Comparison of ENCODE assay signal across 26 mouse cellular contexts in genomic region chr4:114712921-114713527, GRCm38 (mm10).
DNase-seq lines count a peak whose midpoint lies in the region; ATAC-seq lines count a peak whose summit lies in the region.
"Had no signal": no experiment of that assay in that cellular context is flagged by ENCODE, and none has a peak within 500 bp of the region (broad histone marks: within the 10 kb centered on the region; RNA-seq: fewer than 3 reads in every experiment).

No protein-coding gene starts in this region.

- 52% methylated on average over 4 of the region's 4 CpGs for WGBS in hindbrain, embryonic 15.5 days
- 72% methylated on average over 4 of the region's 4 CpGs for WGBS in hindbrain, embryonic 14.5 days
- WGBS in limb, embryonic 13.5 days = 55% methylated on average over 4 of the region's 4 CpGs
- WGBS in limb, embryonic 10.5 days = 61% methylated on average over 4 of the region's 4 CpGs
- WGBS in midbrain, embryonic 13.5 days = 79% methylated on average over 4 of the region's 4 CpGs
- 77% methylated on average over 4 of the region's 4 CpGs for WGBS in midbrain, embryonic 10.5 days

- no peaks in the 10 kb centered on the region for H3K27me3 ChIP-seq in hindbrain, embryonic 15.5 days
- H3K27me3 ChIP-seq in hindbrain, embryonic 14.5 days (ENCODE audit: control insufficient read depth, insufficient read depth, low read length) = no peaks in the 10 kb centered on the region
- H3K27me3 ChIP-seq in limb, embryonic 13.5 days = peaks cover 61% of the 10 kb centered on the region
- peaks cover 96% of the 10 kb centered on the region for H3K27me3 ChIP-seq in limb, embryonic 10.5 days (ENCODE audit: low read depth, poor library complexity, severe bottlenecking)
- no peaks in the 10 kb centered on the region for H3K27me3 ChIP-seq in midbrain, embryonic 13.5 days
- no peaks in the 10 kb centered on the region for H3K27me3 ChIP-seq in midbrain, embryonic 10.5 days (ENCODE audit: low read depth, poor library complexity, severe bottlenecking)
- H3K27me3 ChIP-seq: forebrain, embryonic 15.5 days; heart, embryonic 15.5 days had no signal

- H3K4me1 ChIP-seq in hindbrain, embryonic 15.5 days (replicated peaks) = no peaks in the 10 kb centered on the region
- H3K4me1 ChIP-seq in hindbrain, embryonic 14.5 days (replicated peaks; ENCODE audit: control insufficient read depth, insufficient read depth, low read length) = no peaks in the 10 kb centered on the region; the same call in 1 of the 2 replicates
- peaks cover 15% of the 10 kb centered on the region for H3K4me1 ChIP-seq in limb, embryonic 13.5 days
- H3K4me1 ChIP-seq in limb, embryonic 10.5 days = peaks cover 55% of the 10 kb centered on the region
- no peaks in the 10 kb centered on the region for H3K4me1 ChIP-seq in midbrain, embryonic 13.5 days (replicated peaks)
- no peaks in the 10 kb centered on the region for H3K4me1 ChIP-seq in midbrain, embryonic 10.5 days
- H3K4me1 ChIP-seq: embryonic facial prominence, embryonic 13.5 days; forebrain, embryonic 12.5 days; forebrain, embryonic 15.5 days; heart, embryonic 12.5 days; heart, embryonic 15.5 days had no signal

- no peak overlapping the region for H3K4me3 ChIP-seq in hindbrain, embryonic 15.5 days
- H3K4me3 ChIP-seq in hindbrain, embryonic 14.5 days (replicated peaks; ENCODE audit: low read length) = no peak overlapping the region
- no peak overlapping the region for H3K4me3 ChIP-seq in limb, embryonic 13.5 days
- H3K4me3 ChIP-seq in limb, embryonic 10.5 days = no peak overlapping the region
- no peak overlapping the region for H3K4me3 ChIP-seq in midbrain, embryonic 13.5 days (replicated peaks)
- H3K4me3 ChIP-seq in midbrain, embryonic 10.5 days = no peak overlapping the region
- H3K4me3 ChIP-seq: embryonic facial prominence, embryonic 10.5 days; embryonic facial prominence, embryonic 13.5 days; erythroblast, embryonic 14.5 days; forebrain, embryonic 12.5 days; forebrain, embryonic 15.5 days; heart, embryonic 12.5 days; heart, embryonic 15.5 days had no signal

- no peaks in the 10 kb centered on the region for H3K36me3 ChIP-seq in hindbrain, embryonic 15.5 days
- no peaks in the 10 kb centered on the region for H3K36me3 ChIP-seq in hindbrain, embryonic 14.5 days (replicated peaks; ENCODE audit: control insufficient read depth, insufficient read depth)
- no peaks in the 10 kb centered on the region for H3K36me3 ChIP-seq in limb, embryonic 13.5 days
- H3K36me3 ChIP-seq in limb, embryonic 10.5 days = no peaks in the 10 kb centered on the region
- no peaks in the 10 kb centered on the region for H3K36me3 ChIP-seq in midbrain, embryonic 13.5 days
- no peaks in the 10 kb centered on the region for H3K36me3 ChIP-seq in midbrain, embryonic 10.5 days
- H3K36me3 ChIP-seq: embryonic facial prominence, embryonic 10.5 days; embryonic facial prominence, embryonic 13.5 days; forebrain, embryonic 12.5 days; forebrain, embryonic 15.5 days; heart, embryonic 12.5 days; heart, embryonic 15.5 days had no signal

- H3K9me3 ChIP-seq in hindbrain, embryonic 15.5 days = no peaks in the 10 kb centered on the region
- H3K9me3 ChIP-seq in hindbrain, embryonic 14.5 days (ENCODE audit: control insufficient read depth, low read length) = peaks cover 5% of the 10 kb centered on the region; the same call in 1 of the 2 replicates
- peaks cover 6% of the 10 kb centered on the region for H3K9me3 ChIP-seq in limb, embryonic 13.5 days
- peaks cover 5% of the 10 kb centered on the region; the same call in 1 of the 2 replicates for H3K9me3 ChIP-seq in limb, embryonic 10.5 days (replicated peaks)
- H3K9me3 ChIP-seq in midbrain, embryonic 13.5 days = no peaks in the 10 kb centered on the region
- H3K9me3 ChIP-seq in midbrain, embryonic 10.5 days (replicated peaks) = 0 out of 2 replicates have a peak, but pooled peaks cover 4% of the 10 kb centered on the region
- H3K9me3 ChIP-seq: embryonic facial prominence, embryonic 13.5 days; forebrain, embryonic 12.5 days; forebrain, embryonic 15.5 days; heart, embryonic 15.5 days had no signal

- no peak overlapping the region for H3K9ac ChIP-seq in hindbrain, embryonic 15.5 days
- no peak overlapping the region for H3K9ac ChIP-seq in hindbrain, embryonic 14.5 days
- H3K9ac ChIP-seq in limb, embryonic 13.5 days = no peak overlapping the region
- no peak overlapping the region for H3K9ac ChIP-seq in midbrain, embryonic 13.5 days (replicated peaks)
- H3K9ac ChIP-seq: embryonic facial prominence, embryonic 13.5 days; forebrain, embryonic 12.5 days; forebrain, embryonic 15.5 days; heart, embryonic 12.5 days; heart, embryonic 15.5 days had no signal

- 0 out of 2 replicates have a peak, but pooled peaks have one; percentile 46 for ATAC-seq in hindbrain, embryonic 15.5 days (ENCODE audit: low FRiP score, low read depth)
- ATAC-seq in hindbrain, embryonic 14.5 days (ENCODE audit: low FRiP score) = no peak; the same call in 1 of the 2 replicates
- ATAC-seq in limb, embryonic 13.5 days (ENCODE audit: low FRiP score, low read depth) = peak; percentile 25; the same call in 1 of the 2 replicates
- peak; percentile 54; the same call in 1 of the 2 replicates for ATAC-seq in midbrain, embryonic 13.5 days
- ATAC-seq: activated CD4-positive, CD25-positive, alpha-beta regulatory T cell, adult 4 months; CD4-positive, CD25-positive, alpha-beta regulatory T cell, adult 4 months; forebrain, embryonic 15.5 days had no signal

- no peak overlapping the region for H3K27ac ChIP-seq in hindbrain, embryonic 15.5 days (replicated peaks)
- no peak overlapping the region for H3K27ac ChIP-seq in hindbrain, embryonic 14.5 days
- no peak overlapping the region for H3K27ac ChIP-seq in limb, embryonic 13.5 days
- no peak overlapping the region for H3K27ac ChIP-seq in limb, embryonic 10.5 days
- H3K27ac ChIP-seq in midbrain, embryonic 13.5 days = no peak overlapping the region
- no peak overlapping the region for H3K27ac ChIP-seq in midbrain, embryonic 10.5 days (replicated peaks)
- H3K27ac ChIP-seq: embryonic facial prominence, embryonic 10.5 days; embryonic facial prominence, embryonic 13.5 days; forebrain, embryonic 12.5 days; forebrain, embryonic 15.5 days; heart, embryonic 15.5 days had no signal

- no peak for DNase-seq in hindbrain, embryonic 14.5 days (ENCODE audit: low spot score)
- DNase-seq in limb, embryonic 10.5 days (ENCODE audit: low spot score) = no peak
- no peak for DNase-seq in midbrain, embryonic 10.5 days (ENCODE audit: low spot score)
- DNase-seq in Muller cell, postnatal 12 days (ENCODE audit: inconsistent ontology term) = no peak
- DNase-seq: adrenal gland, adult 8-10 months; adrenal gland, postnatal 25 days; cerebellum, adult 11-12 months; cerebellum, adult 8-10 months; cerebellum, postnatal 36 days; embryo, embryonic 11 days; gastrocnemius, postnatal 25 days; heart, adult 18-20 months; heart, postnatal 10 days; heart, postnatal 36 days had no signal

- no peak overlapping the region for H3K4me2 ChIP-seq in hindbrain, embryonic 15.5 days
- H3K4me2 ChIP-seq in hindbrain, embryonic 14.5 days (replicated peaks) = no peak overlapping the region
- H3K4me2 ChIP-seq in limb, embryonic 13.5 days (replicated peaks) = no peak overlapping the region
- no peak overlapping the region for H3K4me2 ChIP-seq in midbrain, embryonic 13.5 days (replicated peaks)
- H3K4me2 ChIP-seq: embryonic facial prominence, embryonic 13.5 days; forebrain, embryonic 12.5 days; forebrain, embryonic 15.5 days; heart, embryonic 12.5 days; heart, embryonic 15.5 days had no signal
